Mouse (Mus musculus) adipocyte (in vitro differentiated cells): ENCODE results near the gene Olfr1377.
"Not testable (repeated sequence)": the region's sequence is repeated elsewhere in the genome, so short reads cannot be mapped to it uniquely, and the experiment has no call there.

Experiments
- DNase-seq: peaks from one replicate; pipeline ENCODE4 v3.0.0-alpha.2; 2016; ENCODE audit warnings: low spot score

Olfr1377 gene

GRCm38 (mm10) chr11:50981667-50982066 lies at the start of gene Olfr1377:
TSS of gene Olfr1377 (plus strand) at chr11:50981967.
- no peak for DNase-seq

DNA sequence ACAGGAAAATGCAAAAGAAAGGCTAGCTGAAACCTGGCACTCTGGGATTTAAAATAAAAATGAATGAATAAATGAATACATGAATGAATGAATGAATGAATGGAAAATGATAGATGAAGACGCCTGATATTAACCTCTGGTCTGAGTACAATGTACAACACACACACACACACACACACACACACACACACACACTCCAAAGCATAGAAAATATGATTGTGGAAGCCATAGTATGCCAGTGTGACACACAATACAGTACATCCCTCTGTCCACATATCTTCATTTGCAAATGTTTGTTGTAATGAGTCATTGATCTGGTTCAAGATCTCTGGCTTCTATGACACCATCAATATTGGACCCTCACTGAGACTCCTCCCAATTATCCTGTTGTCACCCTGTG lies 49.7 kb upstream of the Olfr1377 start:
- no peak for DNase-seq

DNA sequence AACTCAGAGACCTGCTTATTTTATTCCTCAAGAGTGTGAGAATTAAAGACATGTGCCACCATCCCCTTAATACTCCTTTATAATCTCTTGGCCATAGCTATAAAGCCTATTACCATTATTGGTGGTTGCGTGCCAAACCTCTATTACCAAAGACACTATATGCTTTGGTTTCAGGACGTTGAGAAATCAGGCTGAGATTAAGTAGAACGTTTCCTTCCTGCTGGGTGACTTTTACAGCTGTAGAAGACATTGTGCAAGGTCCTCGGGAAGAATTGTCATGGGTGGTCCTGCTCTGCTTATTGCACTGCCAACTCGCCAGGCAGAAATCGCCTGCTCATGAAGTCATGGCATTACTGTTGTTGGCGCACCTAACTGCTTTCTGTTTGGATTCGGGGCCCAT lies 43.3 kb upstream of the Olfr1377 start:
- no peak for DNase-seq

GRCm38 (mm10) chr11:50939621-50940366 lies 42.0 kb upstream of the Olfr1377 start:
- peak; percentile 62 for DNase-seq

DNA sequence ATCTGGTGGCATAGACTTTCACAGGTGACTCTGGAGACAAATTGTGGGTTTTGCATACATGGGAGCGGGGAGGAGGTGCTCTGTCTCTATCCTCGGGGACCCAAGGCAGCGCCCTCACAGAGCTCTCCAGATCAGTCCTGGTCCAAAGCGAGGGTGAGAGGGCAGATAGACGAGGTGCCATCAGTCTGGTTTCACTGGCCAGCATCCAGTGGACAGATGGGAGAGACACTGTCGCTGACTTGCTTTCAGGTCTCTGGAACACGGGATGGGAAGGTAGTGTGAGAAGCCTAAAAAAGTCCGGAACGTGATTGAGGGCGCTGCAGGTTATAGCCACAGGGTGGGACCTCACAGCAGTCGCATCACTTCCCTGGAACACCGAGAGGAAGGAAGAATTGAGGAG lies 39.4 kb upstream of the Olfr1377 start:
- no peak for DNase-seq

DNA sequence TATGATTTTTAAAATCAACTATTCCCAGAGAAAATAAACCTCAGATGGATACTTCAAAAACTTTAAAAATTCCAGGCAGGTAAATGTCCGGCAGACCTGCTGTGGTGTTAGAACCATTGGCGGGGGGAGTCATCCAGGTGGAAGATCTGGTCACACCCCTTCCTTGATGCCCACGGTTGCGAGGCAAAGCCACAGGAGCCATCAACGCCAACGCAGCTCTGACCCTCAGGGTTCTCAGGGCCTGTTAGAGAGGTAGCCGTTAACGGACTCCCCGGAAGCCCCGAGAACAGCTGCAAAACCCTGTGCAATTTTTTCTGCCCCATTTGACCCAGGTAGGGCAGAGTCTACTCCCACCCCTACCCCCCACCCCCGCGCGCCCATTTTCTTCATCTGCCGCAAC lies 38.3 kb upstream of the Olfr1377 start, which contains the start of gene 4933414I15Rik:
TSS of gene 4933414I15Rik (minus strand) at position 260 of the 400 bp plus-strand sequence.
- DNase-seq, result no peak

DNA sequence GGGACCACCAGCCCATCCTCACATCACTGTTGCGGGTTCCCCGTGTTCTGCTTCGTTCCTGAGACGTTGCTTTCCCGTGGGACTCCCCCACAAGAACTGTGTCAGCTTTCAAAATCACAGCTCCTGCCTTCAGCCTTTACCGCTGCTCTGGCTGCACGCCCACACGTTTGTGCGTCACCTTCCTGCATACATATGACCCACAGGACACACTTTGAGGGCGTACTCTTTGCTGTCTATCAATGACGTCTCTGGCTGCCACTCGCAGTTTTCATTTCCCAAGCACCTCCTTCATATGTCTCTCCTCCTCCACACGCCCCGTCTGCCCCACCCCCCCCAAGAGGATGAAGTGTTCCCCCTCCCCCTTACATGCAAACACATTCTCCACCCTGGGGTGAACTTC lies 29.5 kb upstream of the Olfr1377 start:
- no peak for DNase-seq

- no peak for DNase-seq
These were observed 28.1 kb upstream of the Olfr1377 start, which contains the start of gene Prop1 for GRCm38 (mm10) chr11:50953665-50954064. TSS of gene Prop1 (minus strand) at chr11:50953765.

GRCm38 (mm10) chr11:50964886-50965285 lies 16.9 kb upstream of the Olfr1377 start:
- DNase-seq, result no peak

DNA sequence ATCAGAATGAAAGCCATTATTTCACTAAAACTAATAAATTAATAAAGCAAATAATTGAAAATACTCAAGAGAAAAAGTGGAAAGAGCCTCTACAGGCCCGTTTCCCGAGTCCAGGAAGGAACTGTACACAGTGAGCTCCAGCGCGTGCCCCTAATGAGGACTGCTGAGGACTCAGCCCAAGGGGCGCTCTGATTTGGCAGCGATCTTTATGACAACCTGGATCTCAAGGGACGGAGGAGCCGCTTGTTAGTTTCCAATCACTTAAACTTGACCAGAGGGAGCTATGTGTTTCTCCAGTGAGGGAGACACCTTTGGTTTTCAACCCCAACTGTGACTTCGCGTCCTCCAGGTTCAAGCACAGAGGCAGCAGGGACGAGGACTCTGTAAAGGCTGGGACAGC lies 15.5 kb upstream of the Olfr1377 start, which contains the start of gene Olfr1378:
TSS of gene Olfr1378 (plus strand) at position 301 of the 400 bp plus-strand sequence.
- DNase-seq, result no peak

DNA sequence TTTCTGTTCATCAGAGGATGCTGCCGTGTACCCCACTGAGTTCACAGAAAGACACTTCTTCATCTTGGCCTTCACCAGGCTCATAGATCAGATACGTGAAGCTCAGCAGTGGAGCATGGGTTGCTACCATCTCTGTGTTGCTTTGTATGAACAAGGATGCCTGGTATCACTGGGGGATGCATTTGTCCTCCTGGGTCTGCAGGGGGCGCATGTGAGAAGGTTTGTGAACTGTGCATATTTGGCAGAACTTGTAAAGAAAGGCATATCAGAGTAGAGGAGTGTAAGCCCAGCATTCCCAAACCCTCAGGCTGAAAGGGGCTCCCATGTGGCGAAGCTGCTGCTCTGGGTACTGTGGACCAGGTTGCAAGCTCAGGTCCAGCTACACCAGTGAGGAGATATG lies 4.6 kb upstream of the Olfr1377 start:
- no peak for DNase-seq

DNA sequence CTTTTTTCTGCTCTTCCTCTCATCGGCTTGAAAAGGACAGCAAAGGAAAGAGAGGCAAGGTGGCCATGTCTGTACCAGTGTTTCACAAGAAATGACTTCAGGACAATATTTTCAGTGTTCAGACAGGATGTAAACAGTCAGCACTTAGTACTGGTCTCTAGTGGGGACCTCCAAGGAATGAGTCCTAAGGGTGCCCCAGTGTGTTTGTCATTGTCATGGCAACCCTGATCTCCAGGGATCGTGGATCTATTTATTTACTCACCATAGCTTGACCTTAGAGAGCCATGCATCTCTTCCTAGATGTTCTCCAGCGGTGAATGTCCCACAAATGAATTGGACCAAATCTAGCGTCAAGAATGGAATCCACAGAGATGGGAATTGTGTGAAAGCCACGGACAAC lies 21.5 kb downstream of the Olfr1377 start, which contains the start of gene Olfr51:
TSS of gene Olfr51 (plus strand) at position 301 of the 400 bp plus-strand sequence.
- DNase-seq, result no peak

DNA sequence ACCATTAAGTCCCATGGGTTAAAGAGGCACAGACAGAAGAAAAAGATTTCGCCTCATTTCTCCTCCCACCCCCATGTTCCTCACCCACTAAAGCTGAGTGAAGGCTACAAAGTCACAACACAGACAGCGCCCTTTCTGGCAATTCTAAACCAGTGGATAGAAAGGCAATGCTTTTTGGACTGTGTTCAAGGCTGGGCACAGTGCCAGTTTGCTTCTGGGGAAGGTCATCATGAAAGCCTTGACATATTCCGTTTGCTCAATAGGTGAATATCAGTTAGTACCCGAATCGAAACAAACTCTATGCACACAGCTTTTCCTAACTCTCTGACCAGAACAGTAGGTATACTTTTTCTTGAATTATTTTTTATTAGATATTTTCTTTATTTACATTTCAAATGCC lies 30.1 kb downstream of the Olfr1377 start:
- DNase-seq, result peak; percentile 24

- no peak for DNase-seq
These were observed 32.2 kb downstream of the Olfr1377 start, which contains the start of gene Olfr54 for GRCm38 (mm10) chr11:51013936-51014335. TSS of gene Olfr54 (plus strand) at chr11:51014236.

DNA sequence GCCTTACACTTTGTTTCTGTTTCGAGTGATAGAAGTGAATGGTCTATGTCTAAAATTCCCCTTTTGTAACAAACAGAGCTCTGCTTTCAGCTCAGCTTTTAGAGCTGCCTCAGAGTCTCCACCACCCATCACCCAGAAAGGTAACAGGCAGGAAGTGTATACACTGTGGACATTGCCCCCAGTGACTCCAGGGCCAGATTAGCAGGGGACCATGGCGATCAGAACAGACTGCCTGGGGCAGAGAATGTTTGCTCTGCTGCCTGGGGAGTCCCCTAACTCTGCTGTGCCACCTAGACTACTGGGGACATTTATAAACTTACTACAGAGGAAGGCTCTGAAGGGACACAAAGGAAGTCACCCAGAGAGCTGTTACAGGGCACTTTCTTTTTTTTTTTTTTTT lies 34.6 kb downstream of the Olfr1377 start:
- no peak for DNase-seq

- not testable (repeated sequence) for DNase-seq
These were observed 45.0 kb downstream of the Olfr1377 start for GRCm38 (mm10) chr11:51026811-51027210.

- DNase-seq, result not testable (repeated sequence)
These were observed 47.6 kb downstream of the Olfr1377 start for GRCm38 (mm10) chr11:51029381-51029780.

GRCm38 (mm10) chr11:51030225-51030624 lies 48.5 kb downstream of the Olfr1377 start:
- no peak for DNase-seq

- peak; percentile 48 for DNase-seq
These were observed 51.1 kb downstream of the Olfr1377 start for GRCm38 (mm10) chr11:51032851-51033250.

GRCm38 (mm10) chr11:51034141-51034540 lies 52.4 kb downstream of the Olfr1377 start:
- not testable (repeated sequence) for DNase-seq

GRCm38 (mm10) chr11:51035951-51036350 lies 54.2 kb downstream of the Olfr1377 start:
- peak; percentile 33 for DNase-seq
